Mouse (Mus musculus): ENCODE measurements around the gene Ugt1a9. TPM values are rescaled to one million over a fixed set of nuclear protein-coding genes. Genes with fewer than 3 reads are reported as not detected.

The Ugt1a9 gene
- polyA plus RNA-seq, 1 experiment from 2014 or later = not detected

DNA sequence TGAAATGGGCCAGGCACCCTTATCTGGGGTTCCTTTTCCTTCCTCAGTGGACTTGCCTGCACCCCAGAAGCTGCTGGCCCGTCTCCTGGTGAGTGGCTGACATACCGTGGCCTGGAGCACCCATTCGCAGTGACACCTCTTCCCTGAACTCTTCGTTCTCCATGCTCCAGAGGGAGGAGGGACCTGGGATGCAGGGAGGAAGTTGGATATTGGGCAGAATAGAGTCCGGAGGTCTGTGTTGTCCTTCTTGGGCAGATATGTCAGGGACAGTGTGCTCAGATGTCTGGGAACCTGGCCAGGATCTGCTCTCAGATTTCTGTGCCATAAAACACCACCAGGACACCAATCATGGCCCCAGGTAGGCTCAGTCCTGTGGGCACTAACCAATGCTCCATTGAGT lies 169.5 kb downstream of the Ugt1a9 start:
- Histone ChIP-seq H3K4me3 (ENCODE audit: low read depth, low read length) (no peak overlapping the region), H3K4me1 (ENCODE audit: control insufficient read depth, insufficient read depth, low read length) (no peaks in the 10 kb centered on the region), H3K9me3 (replicated peaks; ENCODE audit: control insufficient read depth, low read length, poor library complexity, severe bottlenecking) (peaks cover 94% of the 10 kb centered on the region), H3K27me3 (ENCODE audit: control insufficient read depth, insufficient read depth, low read depth, low read length) (no peaks in the 10 kb centered on the region), H3K36me3 (ENCODE audit: control insufficient read depth, insufficient read depth, low read length) (no peaks in the 10 kb centered on the region), H3K27ac (ENCODE audit: low read length) (no peak overlapping the region), H3K4me2 (ENCODE audit: low read length) (no peak overlapping the region), H3K9ac (ENCODE audit: low read depth, low read length) (no peak overlapping the region)
- ATAC-seq = no peak
- WGBS = 72% methylated on average over 5 of the region's 5 CpGs

DNA sequence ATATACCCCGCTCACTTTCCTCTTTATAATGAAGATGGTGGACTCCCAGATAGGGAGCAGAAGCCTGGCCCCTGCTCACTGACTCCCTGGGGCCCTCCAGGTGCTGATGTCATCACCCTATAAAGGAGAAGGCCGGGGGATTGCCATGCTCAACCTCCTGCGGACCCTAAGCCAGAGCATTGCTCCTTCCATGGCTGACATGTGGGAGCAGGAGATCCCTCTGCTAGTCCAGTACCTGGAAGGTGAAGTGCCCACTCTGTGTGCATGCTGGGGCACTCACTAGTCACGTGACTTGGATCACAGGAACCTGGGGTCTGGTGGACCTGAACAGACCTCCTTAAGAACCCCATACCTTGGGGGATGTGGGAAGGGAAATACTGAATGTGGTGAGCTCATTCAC lies 170.0 kb downstream of the Ugt1a9 start:
- Histone ChIP-seq H3K36me3 (ENCODE audit: control insufficient read depth, insufficient read depth, low read length) (no peaks in the 10 kb centered on the region), H3K9me3 (replicated peaks; ENCODE audit: control insufficient read depth, low read length, poor library complexity, severe bottlenecking) (peaks cover 94% of the 10 kb centered on the region), H3K4me1 (ENCODE audit: control insufficient read depth, insufficient read depth, low read length) (no peaks in the 10 kb centered on the region), H3K27me3 (ENCODE audit: control insufficient read depth, insufficient read depth, low read depth, low read length) (no peaks in the 10 kb centered on the region), H3K27ac (ENCODE audit: low read length) (no peak overlapping the region), H3K9ac (ENCODE audit: low read depth, low read length) (no peak overlapping the region), H3K4me2 (ENCODE audit: low read length) (no peak overlapping the region), H3K4me3 (ENCODE audit: low read depth, low read length) (no peak overlapping the region)
- WGBS = 70% methylated on average over 4 of the region's 4 CpGs
- no peak for ATAC-seq

DNA sequence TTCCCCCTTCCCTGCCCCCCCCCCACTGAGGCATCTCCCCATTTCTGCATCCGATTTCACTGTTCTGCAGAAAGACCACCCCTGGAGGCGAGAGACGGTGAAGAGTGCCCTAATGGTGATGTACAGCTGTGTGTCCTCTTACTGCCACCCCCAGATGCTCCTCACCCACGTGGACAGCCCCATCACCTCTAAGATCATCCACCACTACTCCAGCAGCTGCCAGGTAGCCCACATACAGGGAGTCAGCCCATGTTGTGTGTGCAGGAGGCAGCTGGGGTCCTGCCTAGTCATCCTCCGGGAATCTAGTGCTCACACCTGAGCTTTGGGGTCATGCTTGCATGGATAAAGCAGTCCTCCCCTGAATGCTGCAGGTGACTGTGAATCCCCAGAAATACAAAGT lies 173.3 kb downstream of the Ugt1a9 start:
- Histone ChIP-seq H3K9me3 (replicated peaks; ENCODE audit: control insufficient read depth, low read length, poor library complexity, severe bottlenecking) (peaks cover 97% of the 10 kb centered on the region), H3K27me3 (ENCODE audit: control insufficient read depth, insufficient read depth, low read depth, low read length) (no peaks in the 10 kb centered on the region), H3K4me1 (ENCODE audit: control insufficient read depth, insufficient read depth, low read length) (no peaks in the 10 kb centered on the region), H3K4me2 (ENCODE audit: low read length) (no peak overlapping the region), H3K36me3 (ENCODE audit: control insufficient read depth, insufficient read depth, low read length) (no peaks in the 10 kb centered on the region), H3K27ac (ENCODE audit: low read length) (no peak overlapping the region), H3K9ac (ENCODE audit: low read depth, low read length) (no peak overlapping the region), H3K4me3 (ENCODE audit: low read depth, low read length) (no peak overlapping the region)
- ATAC-seq = no peak
- 66% methylated on average over 5 of the region's 5 CpGs for WGBS

GRCm38 (mm10) chr1:88245881-88246280 lies 175.3 kb downstream of the Ugt1a9 start:
- Histone ChIP-seq H3K9ac (ENCODE audit: low read depth, low read length) (no peak overlapping the region), H3K27ac (ENCODE audit: low read length) (no peak overlapping the region), H3K4me3 (ENCODE audit: low read depth, low read length) (no peak overlapping the region), H3K4me1 (ENCODE audit: control insufficient read depth, insufficient read depth, low read length) (no peaks in the 10 kb centered on the region), H3K27me3 (ENCODE audit: control insufficient read depth, insufficient read depth, low read depth, low read length) (no peaks in the 10 kb centered on the region), H3K9me3 (replicated peaks; ENCODE audit: control insufficient read depth, low read length, poor library complexity, severe bottlenecking) (peaks cover 97% of the 10 kb centered on the region), H3K36me3 (ENCODE audit: control insufficient read depth, insufficient read depth, low read length) (no peaks in the 10 kb centered on the region), H3K4me2 (ENCODE audit: low read length) (no peak overlapping the region)
- no peak for ATAC-seq
- WGBS = 77% methylated on average over 6 of the region's 6 CpGs

- 46% methylated on average over 6 of the region's 6 CpGs for WGBS
- Histone ChIP-seq H3K9me3 (replicated peaks; ENCODE audit: control insufficient read depth, low read length, poor library complexity, severe bottlenecking) (peaks cover 98% of the 10 kb centered on the region), H3K9ac (ENCODE audit: low read depth, low read length) (no peak overlapping the region), H3K27ac (ENCODE audit: low read length) (no peak overlapping the region), H3K4me3 (ENCODE audit: low read depth, low read length) (no peak overlapping the region), H3K4me1 (ENCODE audit: control insufficient read depth, insufficient read depth, low read length) (no peaks in the 10 kb centered on the region), H3K27me3 (ENCODE audit: control insufficient read depth, insufficient read depth, low read depth, low read length) (no peaks in the 10 kb centered on the region), H3K4me2 (ENCODE audit: low read length) (no peak overlapping the region), H3K36me3 (ENCODE audit: control insufficient read depth, insufficient read depth, low read length) (no peaks in the 10 kb centered on the region)
- no peak for ATAC-seq
These were observed 175.8 kb downstream of the Ugt1a9 start for GRCm38 (mm10) chr1:88246386-88246785.

- H3K9me3 ChIP-seq (replicated peaks; ENCODE audit: control insufficient read depth, low read length, poor library complexity, severe bottlenecking) = peaks cover 94% of the 10 kb centered on the region
- no peak overlapping the region for H3K27ac ChIP-seq (ENCODE audit: low read length)
- no peaks in the 10 kb centered on the region for H3K36me3 ChIP-seq (ENCODE audit: control insufficient read depth, insufficient read depth, low read length)
- no peak for ATAC-seq
- WGBS = 59% methylated on average over 2 of the region's 2 CpGs
- no peak overlapping the region for H3K9ac ChIP-seq (ENCODE audit: low read depth, low read length)
- H3K4me2 ChIP-seq (ENCODE audit: low read length) = no peak overlapping the region
- no peak overlapping the region for H3K4me3 ChIP-seq (ENCODE audit: low read depth, low read length)
- no peaks in the 10 kb centered on the region for H3K4me1 ChIP-seq (ENCODE audit: control insufficient read depth, insufficient read depth, low read length)
- H3K27me3 ChIP-seq (ENCODE audit: control insufficient read depth, insufficient read depth, low read depth, low read length) = no peaks in the 10 kb centered on the region
These were observed 177.1 kb downstream of the Ugt1a9 start for GRCm38 (mm10) chr1:88247660-88248059.

- no peak for ATAC-seq
- no peak overlapping the region for H3K4me2 ChIP-seq (ENCODE audit: low read length)
These were observed 178.1 kb downstream of the Ugt1a9 start for GRCm38 (mm10) chr1:88248658-88249057.

GRCm38 (mm10) chr1:88249596-88249995 lies 179.0 kb downstream of the Ugt1a9 start:
- no peak for ATAC-seq
- Histone ChIP-seq H3K36me3 (ENCODE audit: control insufficient read depth, insufficient read depth, low read length) (no peaks in the 10 kb centered on the region), H3K27me3 (ENCODE audit: control insufficient read depth, insufficient read depth, low read depth, low read length) (no peaks in the 10 kb centered on the region), H3K27ac (ENCODE audit: low read length) (no peak overlapping the region), H3K4me3 (ENCODE audit: low read depth, low read length) (no peak overlapping the region), H3K4me1 (ENCODE audit: control insufficient read depth, insufficient read depth, low read length) (no peaks in the 10 kb centered on the region), H3K9me3 (replicated peaks; ENCODE audit: control insufficient read depth, low read length, poor library complexity, severe bottlenecking) (peaks cover 85% of the 10 kb centered on the region), H3K4me2 (ENCODE audit: low read length) (no peak overlapping the region), H3K9ac (ENCODE audit: low read depth, low read length) (no peak overlapping the region)
- WGBS = 77% methylated on average over 7 of the region's 7 CpGs

More at GRCm38 (mm10) chr1:88248658-88249057, 178.1 kb downstream of the Ugt1a9 start:
- 73% methylated on average over 4 of the region's 4 CpGs for WGBS
- Histone ChIP-seq H3K4me1 (ENCODE audit: control insufficient read depth, insufficient read depth, low read length) (no peaks in the 10 kb centered on the region), H3K9ac (ENCODE audit: low read depth, low read length) (no peak overlapping the region), H3K27me3 (ENCODE audit: control insufficient read depth, insufficient read depth, low read depth, low read length) (no peaks in the 10 kb centered on the region), H3K36me3 (ENCODE audit: control insufficient read depth, insufficient read depth, low read length) (no peaks in the 10 kb centered on the region), H3K9me3 (replicated peaks; ENCODE audit: control insufficient read depth, low read length, poor library complexity, severe bottlenecking) (peaks cover 90% of the 10 kb centered on the region), H3K27ac (ENCODE audit: low read length) (no peak overlapping the region), H3K4me3 (ENCODE audit: low read depth, low read length) (no peak overlapping the region)

DNA sequence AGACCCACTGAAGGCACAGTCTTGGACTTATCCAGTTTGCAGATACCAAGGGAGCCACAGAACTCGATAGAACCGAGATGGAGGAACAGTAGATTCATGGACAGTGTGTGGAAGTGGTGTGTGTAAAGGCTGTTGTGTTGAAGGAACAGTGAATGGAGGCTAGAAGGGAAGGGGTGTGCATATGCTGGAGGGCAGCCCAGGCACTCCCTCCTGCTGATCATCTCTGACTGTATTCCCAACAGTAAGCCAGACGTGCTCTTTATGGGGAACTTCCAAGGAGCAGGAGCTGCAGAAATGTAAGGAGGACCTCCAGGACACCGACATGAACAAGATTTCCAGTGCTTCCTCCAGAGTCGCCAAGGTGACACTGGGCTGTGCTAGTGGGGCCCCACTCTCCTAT lies 179.4 kb downstream of the Ugt1a9 start:
- H3K27ac ChIP-seq (ENCODE audit: low read length) = no peak overlapping the region
- ATAC-seq = no peak
- H3K4me2 ChIP-seq (ENCODE audit: low read length) = no peak overlapping the region
- H3K9me3 ChIP-seq (replicated peaks; ENCODE audit: control insufficient read depth, low read length, poor library complexity, severe bottlenecking) = peaks cover 85% of the 10 kb centered on the region
- H3K27me3 ChIP-seq (ENCODE audit: control insufficient read depth, insufficient read depth, low read depth, low read length) = no peaks in the 10 kb centered on the region
- no peaks in the 10 kb centered on the region for H3K4me1 ChIP-seq (ENCODE audit: control insufficient read depth, insufficient read depth, low read length)
- no peak overlapping the region for H3K9ac ChIP-seq (ENCODE audit: low read depth, low read length)
- H3K36me3 ChIP-seq (ENCODE audit: control insufficient read depth, insufficient read depth, low read length) = no peaks in the 10 kb centered on the region
- H3K4me3 ChIP-seq (ENCODE audit: low read depth, low read length) = no peak overlapping the region
- 85% methylated on average over 5 of the region's 5 CpGs for WGBS

GRCm38 (mm10) chr1:88253106-88253505 lies 182.5 kb downstream of the Ugt1a9 start:
- H3K4me3 ChIP-seq (ENCODE audit: low read depth, low read length) = no peak overlapping the region
- no peaks in the 10 kb centered on the region for H3K4me1 ChIP-seq (ENCODE audit: control insufficient read depth, insufficient read depth, low read length)
- WGBS = 74% methylated on average over 8 of the region's 8 CpGs
- no peak overlapping the region for H3K4me2 ChIP-seq (ENCODE audit: low read length)
- no peaks in the 10 kb centered on the region for H3K36me3 ChIP-seq (ENCODE audit: control insufficient read depth, insufficient read depth, low read length)
- H3K27me3 ChIP-seq (ENCODE audit: control insufficient read depth, insufficient read depth, low read depth, low read length) = no peaks in the 10 kb centered on the region
- H3K9ac ChIP-seq (ENCODE audit: low read depth, low read length) = no peak overlapping the region
- H3K9me3 ChIP-seq (replicated peaks; ENCODE audit: control insufficient read depth, low read length, poor library complexity, severe bottlenecking) = peaks cover 80% of the 10 kb centered on the region
- no peak for ATAC-seq
- H3K27ac ChIP-seq (ENCODE audit: low read length) = no peak overlapping the region

All from midbrain, embryonic 16.5 days (tissue).